Mouse (Mus musculus) neutrophil, adult 65 days (primary cell): Measurements from ENCODE around the gene Tmem132e. TPM values are rescaled to one million over a fixed set of nuclear protein-coding genes. Genes with fewer than 3 reads are reported as not detected.

ENCODE experiments used
- total RNA-seq: library from RNA; stranded (reverse); gene quantifications from 2 replicates; pipeline ENCODE4 v1.2.4, GENCODE M21; 2023

Tmem132e gene
- 0.22 and 0.48 TPM in 2 replicates for total RNA-seq

GRCm38 (mm10) chr11:82388371-82389313 lies at the start of gene Tmem132e:
Gene Tmem132e (plus strand): TSS chr11:82388900.

Other genes starting within 250 kb of the Tmem132e start
- not detected in 2 replicates for gene Ccl1, start 83.2 kb upstream of the Tmem132e start, total RNA-seq